Mouse (Mus musculus) testis, adult 2 months (tissue): Measurements from ENCODE around the gene Tmem169. TPM values are rescaled to one million over a fixed set of nuclear protein-coding genes. Genes with fewer than 3 reads are reported as not detected.
"Not testable (repeated sequence)": the region's sequence is repeated elsewhere in the genome, so short reads cannot be mapped to it uniquely, and the experiment has no call there.

Source experiments
- H3K27ac ChIP-seq: fragments of 200-500 bp; 2 replicates; pipeline ENCODE4 v1.5.1; 2012; ENCODE audit warnings: low read depth, low read length; ENCODE audit not compliant: control insufficient read depth, insufficient read depth
- H3K27me3 ChIP-seq: fragments of 200-500 bp; 2 replicates; pipeline ENCODE4 v1.6.1; 2012; ENCODE audit warnings: mild to moderate bottlenecking, low read length, moderate library complexity; ENCODE audit not compliant: control insufficient read depth, insufficient read depth
- H3K36me3 ChIP-seq: fragments of 200-500 bp; 2 replicates; pipeline ENCODE4 v1.6.1; 2012; ENCODE audit warnings: mild to moderate bottlenecking, low read length; ENCODE audit not compliant: control insufficient read depth, insufficient read depth
- H3K4me1 ChIP-seq: fragments of 200-500 bp; 2 replicates; pipeline ENCODE4 v1.6.1; 2012; ENCODE audit warnings: low read length; ENCODE audit not compliant: control insufficient read depth, insufficient read depth
- H3K4me3 ChIP-seq: fragments of 200-500 bp; 2 replicates; pipeline ENCODE4 v1.5.1; 2012; ENCODE audit warnings: low read depth, mild to moderate bottlenecking, low read length, moderate library complexity, mixed read lengths; ENCODE audit not compliant: control insufficient read depth
- CTCF ChIP-seq: fragments of 200-500 bp; IDR thresholded peaks from 2 replicates; pipeline ENCODE4 v1.5.1; 2012; ENCODE audit warnings: low read depth, mild to moderate bottlenecking, inconsistent platforms, low read length, moderate library complexity; ENCODE audit not compliant: control insufficient read depth, insufficient read depth, insufficient replicate concordance
- POLR2A ChIP-seq: fragments of 200-500 bp; IDR thresholded peaks from 2 replicates; pipeline ENCODE4 v1.6.1; 2012; ENCODE audit warnings: low read depth, mild to moderate bottlenecking, inconsistent platforms, low read length, moderate library complexity; ENCODE audit not compliant: control insufficient read depth
- polyA plus RNA-seq: library from polyadenylated mRNA; depleted of rRNA; stranded (reverse); fragments of >200 nt; gene quantifications from 2 replicates; pipeline ENCODE4 v1.2.3, GENCODE M21; 2012; rRNA removed

The Tmem169 gene
- 0.08 and 0.17 TPM in 2 replicates for polyA plus RNA-seq

DNA sequence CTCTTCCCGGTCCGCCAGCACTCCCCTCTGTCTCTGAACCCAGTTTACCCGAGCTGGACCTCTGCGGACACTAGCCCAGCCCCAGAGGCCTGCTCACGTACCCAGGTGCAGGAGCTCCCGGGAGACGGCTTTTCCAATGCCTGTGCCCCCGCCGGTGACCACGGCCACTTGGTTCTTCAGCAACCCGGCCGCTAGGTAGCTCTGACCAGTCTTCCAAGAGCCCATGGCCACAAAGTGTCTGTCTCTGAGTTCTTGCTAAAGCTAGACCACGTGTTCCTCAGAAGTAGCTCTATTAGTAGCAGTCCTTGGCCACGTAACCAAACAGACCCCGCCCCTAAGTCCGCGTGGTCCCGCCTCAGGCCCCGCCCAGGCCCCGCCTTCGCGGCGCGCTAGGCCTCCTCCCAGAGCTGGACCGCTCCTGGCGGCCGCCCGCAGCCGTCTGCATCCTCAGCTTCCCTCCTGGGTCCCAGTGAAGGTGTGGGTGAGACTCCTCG, at the start of gene Tmem169, which contains the start of gene Pecr:
TSS of gene Tmem169 (plus strand) at position 378 of the 494 bp plus-strand sequence.
TSS of gene Pecr (minus strand) at position 323 of the 494 bp plus-strand sequence.
- H3K4me1 ChIP-seq: peaks cover 8% of the 10 kb centered on the region; the same call in 1 of the 2 replicates
- no peak for TF ChIP-seq CTCF
- TF ChIP-seq POLR2A: no peak
- peak within 1 kb of the TSS; percentile 93 for H3K4me3 ChIP-seq
- peak within 1 kb of the TSS; percentile 49 for H3K27ac ChIP-seq
- H3K36me3 ChIP-seq: no peaks in the 10 kb centered on the region
- H3K27me3 ChIP-seq: no peaks in the 10 kb centered on the region

GRCm38 (mm10) chr1:72236363-72237006, 47.7 kb upstream of the Tmem169 start:
- peak; percentile 72 for TF ChIP-seq POLR2A
- H3K36me3 ChIP-seq, H3K27me3 ChIP-seq, H3K4me1 ChIP-seq: not testable (repeated sequence)
- H3K4me3 ChIP-seq: peak overlapping the region; percentile 82
- H3K27ac ChIP-seq: peak overlapping the region; percentile 50

DNA sequence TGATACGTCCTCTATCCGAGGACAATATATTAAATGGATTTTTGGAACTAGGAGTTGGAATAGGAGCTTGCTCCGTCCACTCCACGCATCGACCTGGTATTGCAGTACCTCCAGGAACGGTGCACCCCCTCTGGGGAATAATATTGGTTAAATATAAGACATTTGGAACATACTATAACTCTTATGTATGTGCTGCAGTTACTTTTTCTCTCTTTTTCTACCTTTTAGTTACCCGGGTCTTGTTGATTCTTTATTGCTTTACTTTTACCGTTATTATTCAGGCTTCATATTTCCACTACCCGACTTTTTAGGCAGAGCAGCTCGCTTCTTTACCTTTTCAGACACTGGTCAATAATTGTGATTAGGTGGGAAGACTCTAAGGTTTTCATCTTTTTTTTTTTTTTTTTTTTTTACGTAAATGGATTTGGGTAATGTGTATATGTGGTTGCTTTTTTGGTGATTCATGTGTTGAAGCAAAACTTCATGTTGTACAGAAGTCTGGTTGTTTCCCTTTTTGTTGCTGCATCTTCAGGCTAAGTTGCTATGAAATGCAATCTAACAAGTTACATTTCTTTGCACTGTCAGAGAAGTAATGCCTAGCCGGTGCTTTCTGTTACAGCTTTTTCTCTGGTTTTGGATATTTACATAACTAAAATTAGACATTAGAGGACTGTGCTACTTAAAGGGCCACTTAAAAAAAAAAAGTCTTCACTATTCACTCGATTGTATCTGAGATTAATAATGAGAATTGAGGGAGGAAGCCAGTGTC, 47.0 kb upstream of the Tmem169 start:
- TF ChIP-seq POLR2A: no peak
- TF ChIP-seq CTCF: no peak
- H3K27me3 ChIP-seq: no peaks in the 10 kb centered on the region
- peaks cover 2% of the 10 kb centered on the region; the same call in 1 of the 2 replicates for H3K4me1 ChIP-seq
- H3K36me3 ChIP-seq: no peaks in the 10 kb centered on the region
- no peak overlapping the region for H3K27ac ChIP-seq
- no peak overlapping the region for H3K4me3 ChIP-seq

DNA sequence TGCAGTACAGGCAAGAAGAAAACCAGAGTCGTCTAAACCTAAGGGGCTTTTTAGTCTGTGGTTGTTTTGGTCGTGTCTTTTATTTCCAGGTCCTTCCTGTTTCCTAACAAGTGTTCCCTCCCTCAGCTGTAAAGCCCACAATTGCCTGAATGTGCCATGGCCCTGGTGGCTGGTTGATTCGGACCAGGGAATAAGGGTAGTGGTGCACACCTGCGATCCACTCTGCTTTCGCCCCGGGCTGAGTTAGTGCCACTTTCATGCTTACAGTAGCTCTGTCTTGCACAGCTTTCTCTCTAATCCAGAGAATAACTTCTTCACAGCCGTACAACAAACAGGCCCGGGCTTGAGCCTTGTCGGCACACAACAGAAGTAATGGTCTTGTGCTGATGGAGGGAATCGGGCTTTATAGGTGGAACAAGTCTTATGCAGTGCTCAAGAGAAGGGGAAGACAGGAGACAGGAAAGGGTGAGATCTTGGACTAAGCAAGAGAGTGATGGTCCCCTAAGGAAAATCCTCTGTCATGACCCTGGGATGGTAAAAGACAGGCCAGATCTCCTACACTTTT, 46.1 kb upstream of the Tmem169 start:
- H3K27me3 ChIP-seq: no peaks in the 10 kb centered on the region

DNA sequence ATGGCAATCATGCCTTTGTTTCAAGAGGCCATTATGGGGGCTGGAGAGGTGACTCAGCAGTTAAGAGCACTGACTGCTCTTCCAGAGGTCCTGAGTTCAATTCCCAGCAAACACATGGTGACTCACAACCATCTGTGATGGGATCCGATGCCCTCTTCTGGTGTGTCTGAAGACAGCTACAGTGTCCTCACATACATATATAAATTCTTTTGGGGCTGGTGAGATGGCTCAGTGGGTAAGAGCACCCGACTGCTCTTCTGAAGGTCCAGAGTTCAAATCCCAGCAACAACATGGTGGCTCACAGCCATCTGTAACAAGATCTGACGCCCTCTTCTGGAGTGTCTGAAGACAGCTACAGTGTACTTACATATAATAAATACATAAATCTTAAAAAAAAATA, 45.1 kb upstream of the Tmem169 start:
- not testable (repeated sequence) for H3K27ac ChIP-seq, H3K4me1 ChIP-seq

More for the DNA sequence above, 46.1 kb upstream of the Tmem169 start:
- Histone ChIP-seq H3K27ac (no peak overlapping the region), H3K4me3 (no peak overlapping the region), H3K36me3 (no peaks in the 10 kb centered on the region), H3K4me1 (peaks cover 2% of the 10 kb centered on the region; the same call in 1 of the 2 replicates)
- TF ChIP-seq CTCF (no peak), POLR2A (no peak)

DNA sequence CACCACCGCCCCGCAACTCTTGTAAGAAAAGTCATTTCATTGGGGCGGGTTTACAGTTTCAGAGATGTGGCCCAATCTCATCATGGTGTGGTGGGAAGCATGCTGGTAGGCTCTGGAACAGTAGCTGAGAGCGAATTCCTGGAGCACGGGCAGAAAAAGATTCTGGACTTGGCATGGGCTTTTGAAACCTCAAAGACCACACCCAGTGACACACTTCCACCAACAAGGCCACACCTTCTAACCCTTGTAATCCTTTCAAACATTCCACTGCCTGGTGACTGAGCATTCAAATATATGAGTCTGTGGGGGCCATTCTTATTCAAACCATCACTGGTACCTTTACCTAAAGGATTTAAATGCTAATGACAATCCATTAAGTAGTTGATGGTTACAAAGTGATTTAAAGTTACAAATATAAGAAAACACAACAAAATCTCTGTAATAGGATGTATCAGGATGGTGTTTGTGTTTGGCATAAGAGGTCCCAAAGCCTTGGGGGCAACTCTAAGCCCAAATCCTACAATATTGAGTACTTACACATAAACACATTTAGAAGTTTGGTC, 41.5 kb upstream of the Tmem169 start:
- no peaks in the 10 kb centered on the region for H3K36me3 ChIP-seq
- H3K4me1 ChIP-seq: no peaks in the 10 kb centered on the region; the same call in 1 of the 2 replicates
- no peaks in the 10 kb centered on the region for H3K27me3 ChIP-seq
- no peak overlapping the region for H3K4me3 ChIP-seq
- no peak overlapping the region for H3K27ac ChIP-seq
- TF ChIP-seq CTCF (no peak), POLR2A (no peak)

More for the DNA sequence above, 45.1 kb upstream of the Tmem169 start:
- not testable (repeated sequence) for H3K27me3 ChIP-seq, H3K4me3 ChIP-seq, H3K36me3 ChIP-seq

DNA sequence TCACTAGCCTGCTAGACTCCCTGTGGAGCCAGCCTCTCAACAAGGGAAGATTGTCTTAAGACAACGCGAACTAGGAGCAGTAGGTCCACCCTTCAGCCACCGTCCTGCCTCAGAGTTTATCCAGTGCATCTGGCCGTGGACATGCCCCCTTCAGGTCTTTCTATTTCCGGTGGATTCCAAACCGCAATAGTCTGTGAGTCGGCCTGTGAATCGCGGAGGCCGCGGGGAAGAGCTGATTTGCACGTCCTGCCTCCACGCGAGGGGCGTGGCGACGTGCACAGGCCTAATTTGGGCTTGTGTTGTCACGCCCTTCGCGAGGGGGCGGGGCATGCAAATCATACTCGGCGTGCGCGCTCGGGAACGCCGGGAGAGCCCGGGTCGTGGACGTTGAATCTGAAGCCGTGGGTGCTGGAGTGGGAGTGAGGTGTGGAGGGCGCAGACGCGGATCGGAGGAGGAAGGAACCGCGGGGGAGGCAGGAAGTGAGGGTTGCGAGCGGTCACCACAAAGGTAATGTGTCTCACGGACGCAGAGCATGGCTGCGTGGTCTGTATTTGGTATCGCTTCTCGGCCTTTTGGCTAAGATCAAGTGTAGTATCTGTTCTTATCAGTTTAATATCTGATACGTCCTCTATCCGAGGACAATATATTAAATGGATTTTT, 40.4 kb upstream of the Tmem169 start:
- Histone ChIP-seq H3K36me3 (no peaks in the 10 kb centered on the region), H3K27ac (peak overlapping the region; percentile 99), H3K4me1 (no peaks in the 10 kb centered on the region; the same call in 1 of the 2 replicates), H3K4me3 (peak overlapping the region; percentile 91), H3K27me3 (no peaks in the 10 kb centered on the region)
- peak; percentile 98 for TF ChIP-seq POLR2A
- TF ChIP-seq CTCF: no peak
